Mouse (Mus musculus) kidney, embryonic 15.5 days (tissue): Measurements from ENCODE around the gene Vmn2r116. TPM values are rescaled to one million over a fixed set of nuclear protein-coding genes. Genes with fewer than 3 reads are reported as not detected.
A peak's percentile ranks its signal among the peaks of the same experiment; 100 is the strongest.
"Not testable (repeated sequence)": the region's sequence is repeated elsewhere in the genome, so short reads cannot be mapped to it uniquely, and the experiment has no call there.

Source experiments
- ATAC-seq: fragments of 200-750 bp; cut with Nextera tagmentation; replicated peaks from 2 replicates; pipeline ENCODE4 v1.8.0; 2017; ENCODE audit warnings: moderate TSS enrichment; ENCODE audit not compliant: low FRiP score
- H3K27ac ChIP-seq: fragments of 300-500 bp; sonication (generic); 2 replicates; pipeline ENCODE4 v1.5.1; 2015; ENCODE audit warnings: mild to moderate bottlenecking, inconsistent platforms
- H3K27me3 ChIP-seq: fragments of 300-500 bp; sonication (generic); 2 replicates; pipeline ENCODE4 v1.6.1; 2015; ENCODE audit warnings: inconsistent platforms
- H3K36me3 ChIP-seq: fragments of 300-500 bp; sonication (generic); 2 replicates; pipeline ENCODE4 v1.6.1; 2015; ENCODE audit warnings: inconsistent platforms
- H3K4me1 ChIP-seq: fragments of 300-500 bp; sonication (generic); 2 replicates; pipeline ENCODE4 v1.6.1; 2015; ENCODE audit warnings: inconsistent platforms
- H3K4me2 ChIP-seq: fragments of 300-500 bp; sonication (generic); 2 replicates; pipeline ENCODE4 v1.6.1; 2015; ENCODE audit warnings: moderate library complexity, mild to moderate bottlenecking, inconsistent platforms
- H3K4me3 ChIP-seq: fragments of 300-500 bp; sonication (generic); replicated peaks from 2 replicates; pipeline ENCODE4 v1.5.1; 2015; ENCODE audit warnings: mild to moderate bottlenecking, inconsistent platforms
- H3K9ac ChIP-seq: fragments of 300-500 bp; sonication (generic); 2 replicates; pipeline ENCODE4 v1.6.1; 2015; ENCODE audit warnings: mild to moderate bottlenecking, inconsistent platforms
- H3K9me3 ChIP-seq: fragments of 300-500 bp; sonication (generic); replicated peaks from 2 replicates; pipeline ENCODE4 v1.6.1; 2016; ENCODE audit warnings: inconsistent platforms
- WGBS: fragments of 180-500 bp; shearing (Covaris S2); methylation state at CpG from one replicate; pipeline ENCODE4 v1.1.7; 2015; ENCODE audit warnings: mixed read lengths; 5-methylcytosine and 5-hydroxymethylcytosine counted together
- polyA plus RNA-seq: library from polyadenylated mRNA; unstranded; fragments of >200 nt; fragmentation: Nextera tagmentation; extraction: Ambion mirVana; gene quantifications from 2 replicates; pipeline ENCODE4 v1.2.1, GENCODE M21; 2015

Vmn2r116 gene
- polyA plus RNA-seq = not detected in 2 replicates

DNA sequence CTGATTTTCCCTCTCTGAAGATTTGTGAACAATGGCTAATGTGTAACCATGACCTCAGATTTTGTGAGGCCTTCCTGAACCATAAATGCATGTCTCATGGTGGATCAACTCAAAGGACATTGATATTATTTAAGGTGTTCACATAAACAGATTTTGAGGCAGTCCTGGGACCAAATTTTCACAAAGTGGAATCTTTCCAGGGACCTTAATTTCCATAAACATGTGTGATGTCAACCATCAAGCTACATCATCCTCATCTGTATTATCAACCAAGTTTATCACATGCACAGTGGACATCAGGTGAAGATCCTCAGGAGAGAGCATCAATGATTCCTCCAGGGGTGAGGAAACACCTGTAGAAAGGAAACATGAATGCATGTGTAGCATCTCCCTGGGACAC is at the start of gene Vmn2r116:
Gene Vmn2r116 (plus strand): TSS at position 301 of the 400 bp plus-strand sequence.
- not testable (repeated sequence) for H3K4me2 ChIP-seq, H3K9me3 ChIP-seq, H3K9ac ChIP-seq, ATAC-seq, H3K36me3 ChIP-seq, H3K27me3 ChIP-seq, H3K4me1 ChIP-seq, H3K27ac ChIP-seq, H3K4me3 ChIP-seq

DNA sequence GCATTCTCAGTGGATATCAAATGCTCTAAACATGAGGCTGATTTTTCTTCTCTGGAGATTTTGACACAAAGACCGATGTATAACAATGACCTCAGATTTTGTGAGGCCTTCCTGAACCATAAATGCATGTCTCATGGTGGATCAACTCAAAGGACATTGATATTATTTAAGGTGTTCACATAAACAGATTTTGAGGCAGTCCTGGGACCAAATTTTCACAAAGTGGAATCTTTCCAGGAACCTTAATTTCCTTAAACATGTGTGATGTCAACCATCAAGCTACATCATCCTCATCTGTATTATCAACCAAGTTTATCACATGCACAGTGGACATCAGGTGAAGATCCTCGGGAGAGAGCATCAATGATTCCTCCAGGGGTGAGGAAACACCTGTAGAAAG is 41.0 kb upstream of the Vmn2r116 start, which contains the start of gene Vmn2r115:
Gene Vmn2r115 (plus strand): TSS at position 301 of the 400 bp plus-strand sequence.
- not testable (repeated sequence) for H3K4me1 ChIP-seq, H3K27ac ChIP-seq, H3K4me2 ChIP-seq, ATAC-seq, H3K36me3 ChIP-seq, H3K9ac ChIP-seq, H3K4me3 ChIP-seq, H3K9me3 ChIP-seq, H3K27me3 ChIP-seq
- WGBS = 52% methylated on average over 2 of the region's 2 CpGs

DNA sequence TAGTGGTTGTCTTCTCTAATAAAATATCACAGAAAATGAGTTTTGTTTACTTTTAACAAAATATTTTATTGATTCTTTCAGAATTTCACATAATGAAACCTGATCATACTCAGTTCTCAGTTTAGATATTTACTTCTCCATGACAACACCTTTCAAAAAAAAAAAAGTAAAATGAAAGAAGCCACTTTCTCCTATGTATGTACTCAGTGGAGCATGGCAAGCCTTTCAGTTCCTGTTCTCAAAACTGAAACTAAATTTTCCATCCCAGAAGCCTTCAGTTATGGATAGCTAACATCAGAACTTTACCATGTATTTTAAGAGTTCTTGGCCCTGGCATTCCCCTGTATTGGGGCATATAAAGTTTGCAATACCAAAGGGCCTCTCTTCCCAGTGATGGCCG is 32.8 kb upstream of the Vmn2r116 start:
- Histone ChIP-seq H3K9ac (no peak overlapping the region), H3K4me2 (no peak overlapping the region), H3K36me3 (no peaks in the 10 kb centered on the region), H3K4me1 (no peaks in the 10 kb centered on the region), H3K27me3 (no peaks in the 10 kb centered on the region), H3K4me3 (no peak overlapping the region), H3K9me3 (no peaks in the 10 kb centered on the region), H3K27ac (no peak overlapping the region)
- WGBS = 83% methylated on average over 1 of the region's 1 CpGs
- no peak for ATAC-seq

DNA sequence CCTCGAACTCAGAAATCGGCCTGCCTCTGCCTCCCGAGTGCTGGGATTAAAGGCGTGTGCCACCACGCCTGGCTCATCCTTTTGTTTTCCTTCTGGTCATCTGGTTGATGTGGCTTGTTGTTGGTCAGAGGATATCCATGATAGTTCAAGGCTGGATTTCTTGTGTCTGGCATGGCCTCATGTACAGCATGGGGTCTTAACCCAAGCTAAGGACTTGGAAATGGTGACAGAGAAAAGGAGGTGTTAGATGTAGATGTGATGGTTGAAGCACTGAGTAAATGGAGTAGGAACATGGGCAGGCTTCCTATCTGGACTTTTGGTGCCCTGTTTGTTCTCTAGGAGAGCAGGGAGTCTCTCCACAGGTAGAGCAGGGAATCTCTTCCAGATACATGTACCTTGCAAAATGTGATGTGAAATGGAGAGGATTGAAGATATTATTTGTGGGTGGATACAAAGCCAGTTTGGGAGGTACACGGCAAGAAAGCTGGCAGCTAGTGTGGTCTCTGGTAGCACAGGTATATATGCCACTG is 48.8 kb downstream of the Vmn2r116 start:
- Histone ChIP-seq H3K4me2 (no peak overlapping the region), H3K9me3 (peaks cover 3% of the 10 kb centered on the region; the same call in 1 of the 2 replicates), H3K4me1 (no peaks in the 10 kb centered on the region), H3K9ac (no peak overlapping the region), H3K27ac (no peak overlapping the region), H3K27me3 (no peaks in the 10 kb centered on the region), H3K4me3 (no peak overlapping the region), H3K36me3 (no peaks in the 10 kb centered on the region)
- WGBS = 73% methylated on average over 6 of the region's 6 CpGs
- ATAC-seq = 0 out of 2 replicates have a peak, but pooled peaks have one; percentile 22

Other genes with a start within 250 kb of the Vmn2r116 start
- 11.5 and 12.6 TPM in 2 replicates for gene Zfp40, start 191.4 kb upstream of the Vmn2r116 start, polyA plus RNA-seq
- not detected in 2 replicates for gene Vmn2r114, start 72.1 kb upstream of the Vmn2r116 start, polyA plus RNA-seq
- gene Vmn2r115, start 40.9 kb upstream of the Vmn2r116 start, polyA plus RNA-seq = not detected in 2 replicates
- not detected in 2 replicates for gene Vmn2r117, start 95.1 kb downstream of the Vmn2r116 start, polyA plus RNA-seq
- 20.9 and 22.8 TPM in 2 replicates for gene Zfp213, start 179.6 kb downstream of the Vmn2r116 start, polyA plus RNA-seq
- gene Zfp13, start 214.9 kb downstream of the Vmn2r116 start, polyA plus RNA-seq = 16.3 and 16.5 TPM in 2 replicates
- not detected in 2 replicates for gene Zscan10, start 216.3 kb downstream of the Vmn2r116 start, polyA plus RNA-seq